Mouse (Mus musculus): ENCODE results near the gene Syt17.
A peak's percentile ranks its signal among the peaks of the same experiment; 100 is the strongest.
"Not testable (repeated sequence)": the region's sequence is repeated elsewhere in the genome, so short reads cannot be mapped to it uniquely, and the experiment has no call there.

Syt17 gene

GRCm38 (mm10) chr7:118376590-118376989 is 71.4 kb downstream of the Syt17 start:
- no peak for DNase-seq

- DNase-seq: no peak
Measured at GRCm38 (mm10) chr7:118375341-118375740, 72.7 kb downstream of the Syt17 start.

- DNase-seq: no peak
Measured at GRCm38 (mm10) chr7:118371361-118371760, 76.7 kb downstream of the Syt17 start.

GRCm38 (mm10) chr7:118369705-118370104 is 78.3 kb downstream of the Syt17 start:
- no peak for DNase-seq

- DNase-seq: no peak
Measured at GRCm38 (mm10) chr7:118365902-118366301, 82.1 kb downstream of the Syt17 start.

- DNase-seq: peak; percentile 20
Measured at GRCm38 (mm10) chr7:118365251-118365650, 82.8 kb downstream of the Syt17 start.

GRCm38 (mm10) chr7:118364353-118365007 is 83.5 kb downstream of the Syt17 start:
- peak; percentile 28 for DNase-seq

GRCm38 (mm10) chr7:118363587-118364233 is 84.3 kb downstream of the Syt17 start:
- DNase-seq: peak; percentile 40

GRCm38 (mm10) chr7:118362931-118363330 is 85.1 kb downstream of the Syt17 start:
- no peak for DNase-seq

- DNase-seq: no peak
Measured at GRCm38 (mm10) chr7:118362258-118362657, 85.8 kb downstream of the Syt17 start.

- no peak for DNase-seq
Measured at GRCm38 (mm10) chr7:118358977-118359376, 89.0 kb downstream of the Syt17 start.

GRCm38 (mm10) chr7:118356410-118357005 is 91.5 kb downstream of the Syt17 start:
- not testable (repeated sequence) for DNase-seq

- DNase-seq: no peak
Measured at GRCm38 (mm10) chr7:118350840-118351239, 97.2 kb downstream of the Syt17 start.

GRCm38 (mm10) chr7:118346943-118347342 is 101.1 kb downstream of the Syt17 start:
- no peak for DNase-seq

- DNase-seq: no peak
Measured at GRCm38 (mm10) chr7:118346432-118346831, 101.6 kb downstream of the Syt17 start.

GRCm38 (mm10) chr7:118345396-118345795 is 102.6 kb downstream of the Syt17 start:
- no peak for DNase-seq

- DNase-seq: no peak
Measured at GRCm38 (mm10) chr7:118344701-118345100, 103.3 kb downstream of the Syt17 start.

Data from kidney, adult 9 months (tissue).